Mouse (Mus musculus) neural tube, postnatal 0 days (tissue): ENCODE results near the gene Dnajc3. TPM values are rescaled to one million over a fixed set of nuclear protein-coding genes. Genes with fewer than 3 reads are reported as not detected.

ENCODE experiments used
- polyA plus RNA-seq: library from polyadenylated mRNA; unstranded; fragments of >200 nt; fragmentation: Nextera tagmentation; extraction: Ambion mirVana; gene quantifications from 2 replicates; pipeline ENCODE4 v1.2.1, GENCODE M21; 2015

Dnajc3 gene
- polyA plus RNA-seq: 25.6 and 25.9 TPM in 2 replicates

DNA sequence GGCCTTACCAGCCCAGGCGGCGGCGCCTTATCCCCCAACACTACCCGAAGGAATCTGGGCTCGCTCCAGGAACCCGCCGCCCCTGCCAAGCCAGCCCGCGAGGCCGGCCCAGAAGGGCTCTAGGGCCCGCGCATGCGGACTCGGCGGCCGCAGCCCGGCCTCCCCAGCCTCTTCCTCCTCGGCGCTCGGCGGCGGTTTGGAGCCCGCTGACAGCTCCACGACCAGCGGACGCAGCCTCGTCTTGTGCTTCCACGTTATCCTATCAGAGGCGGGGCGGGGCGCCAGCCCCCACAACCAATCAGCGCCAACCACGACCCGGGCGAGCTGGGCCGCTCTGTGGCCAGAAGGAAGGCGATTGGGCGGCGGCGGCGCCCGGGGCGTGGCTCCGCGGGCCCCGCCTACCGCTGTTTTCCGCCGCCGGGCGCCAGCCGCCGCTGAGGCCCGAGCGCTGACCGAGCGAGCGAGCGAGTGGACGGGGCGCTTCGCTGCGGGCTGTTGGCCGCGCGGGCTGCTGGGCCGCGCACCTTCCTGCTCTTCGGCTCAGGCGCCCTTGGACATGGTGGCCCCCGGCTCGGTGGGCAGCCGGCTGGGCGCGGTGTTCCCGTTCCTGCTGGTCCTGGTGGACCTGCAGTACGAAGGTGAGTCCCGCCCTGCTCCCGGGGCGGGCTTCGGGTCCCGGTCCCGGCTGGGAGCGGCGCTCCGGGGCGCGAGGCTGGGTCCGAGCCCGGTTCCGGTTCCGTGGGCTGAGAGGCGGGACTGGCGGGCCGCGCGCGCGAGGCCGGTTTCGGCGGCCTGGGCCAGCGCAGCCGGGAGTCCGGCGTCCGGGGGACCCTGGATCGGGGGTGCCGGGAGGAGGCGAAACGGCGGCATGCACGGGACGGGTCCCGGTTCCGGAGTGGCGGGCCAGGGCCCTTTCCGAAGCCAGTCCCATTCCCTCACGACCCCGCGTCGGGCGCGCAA, at the start of gene Dnajc3:
TSS of gene Dnajc3 (plus strand) at position 444 of the 960 bp plus-strand sequence.

GRCm38 (mm10) chr14:118924673-118925615, 12.8 kb upstream of the Dnajc3 start, which contains the start of gene Dzip1:
Gene Dzip1, minus strand, starts transcription at chr14:118925460.

Other genes with a start within 250 kb of the Dnajc3 start
- 2.2 and 2.8 TPM in 2 replicates for gene Abcc4, start 231.8 kb upstream of the Dnajc3 start, polyA plus RNA-seq
- gene Cldn10, start 150.1 kb upstream of the Dnajc3 start, polyA plus RNA-seq: 47.0 and 52.5 TPM in 2 replicates
- 133 and 143 TPM in 2 replicates for gene Dzip1, start 12.5 kb upstream of the Dnajc3 start, polyA plus RNA-seq
- 14.9 and 15.2 TPM in 2 replicates for gene Uggt2, start 161.5 kb downstream of the Dnajc3 start, polyA plus RNA-seq
- 2.9 and 3.6 TPM in 2 replicates for gene Hs6st3, start 200.4 kb downstream of the Dnajc3 start, polyA plus RNA-seq